Comparison of ENCODE assay signal across 9 mouse cellular contexts in the genomic region with DNA sequence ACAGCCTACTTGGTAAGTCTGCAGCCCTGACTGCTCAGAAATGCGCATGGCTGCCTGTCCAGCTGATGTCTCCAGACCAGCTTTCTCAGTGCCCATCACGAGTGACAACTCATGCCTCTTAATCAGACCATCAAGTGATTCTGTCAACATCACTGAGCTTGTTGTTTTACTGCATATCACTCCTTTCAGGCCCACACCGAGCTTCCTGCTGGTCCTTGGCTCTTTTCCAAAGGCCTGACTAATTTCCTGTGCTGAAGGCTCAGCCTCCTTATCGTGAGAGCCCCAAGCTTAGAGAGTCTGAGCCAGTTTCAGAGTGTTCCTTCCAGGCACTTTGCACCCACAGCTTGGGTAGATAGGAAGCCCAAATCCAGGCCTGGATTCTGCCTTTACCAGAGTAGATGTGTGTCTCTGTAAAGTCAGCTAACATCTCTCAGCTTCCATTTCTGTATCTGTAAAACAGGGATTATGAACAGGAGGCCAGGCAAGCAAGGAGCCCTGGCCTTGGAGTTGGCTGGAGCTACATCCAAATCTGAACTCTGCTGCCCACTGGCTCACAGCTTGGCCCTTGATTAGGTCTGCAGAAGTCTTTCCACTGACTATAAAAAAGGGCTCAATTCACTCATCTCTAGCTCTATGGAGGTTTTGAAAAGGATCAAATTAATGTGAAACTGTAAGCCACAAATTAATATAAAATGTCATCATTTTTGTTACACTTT. TPM values are rescaled to one million over a fixed set of nuclear protein-coding genes. Genes with fewer than 3 reads are reported as not detected.
DNase-seq lines count a peak whose midpoint lies in the region; TF ChIP-seq lines count a peak whose summit lies in the region.
"Had no signal": no experiment of that assay in that cellular context is flagged by ENCODE, and none has a peak within 500 bp of the region (broad histone marks: within the 10 kb centered on the region; RNA-seq: fewer than 3 reads in every experiment).

No protein-coding gene starts in this region.

- TF ChIP-seq CTCF in lung, adult 2 months (IDR thresholded peaks at IDR 0.05; ENCODE audit: insufficient read depth, low read length): no peak

- whole genome bisulfite sequencing in lung, adult 2 months: 14% methylated on average over 4 of the region's 4 CpGs

- peaks cover 3% of the 10 kb centered on the region; the same call in 1 of the 2 replicates for H3K4me1 ChIP-seq in lung, adult 2 months (ENCODE audit: control insufficient read depth, insufficient read depth, low read length)

- no peak for TF ChIP-seq POLR2A in lung, adult 2 months (IDR thresholded peaks at IDR 0.05; ENCODE audit: borderline replicate concordance, extremely low read depth, low read depth, low read length)

- peak; percentile 77 for DNase-seq in layer of hippocampus, adult 9-11 months
- no peak for DNase-seq in layer of hippocampus, adult 8-10 months (ENCODE audit: low spot score in 2 of 2)
- peak; percentile 87 for DNase-seq in NIH3T3 (ENCODE audit: low read depth)
- peak; percentile 47 to 65 for DNase-seq in cerebellum, postnatal 25 days
- DNase-seq in heart, postnatal 4 days: peak; percentile 63
- peak; percentile 34 for DNase-seq in lung, adult 2 months
- peak; percentile 46 to 58 for DNase-seq in urinary bladder, postnatal 36 days (ENCODE audit: low spot score in 2 of 2)
- DNase-seq in thymus, adult 18-20 months: no peak

- H3K4me3 ChIP-seq in lung, adult 2 months (replicated peaks; ENCODE audit: extremely low read depth, low read depth, low read length): no peak overlapping the region
- H3K4me3 ChIP-seq: neural tube, embryonic 13.5 days had no signal

RNA-seq across cellular contexts. Expression of gene Lyst, which starts 51.5 kb away (rescaled TPM):
- 100 to 1,000 TPM in 1 of 4 experiments, 10 to 100 TPM in 3; 81.9 to 115 (median 89.3) TPM for total RNA-seq in layer of hippocampus, adult 8-10 months (2022)
- total RNA-seq in heart, postnatal 4 days (2021): 10 to 100 TPM; 13.1 to 14.5 TPM
- polyA plus RNA-seq in lung, adult 2 months (2012; rRNA removed): 4.7 and 7.2 TPM in 2 replicates

Comparison
In these comparisons a context has a peak if more than half of its experiments do, and no peak if none do; other contexts are left out.
1. DNase-seq: peak in layer of hippocampus, adult 9-11 months (single experiment), NIH3T3 (single experiment), cerebellum, postnatal 25 days (2 of 2), heart, postnatal 4 days (single experiment), lung, adult 2 months (single experiment) and urinary bladder, postnatal 36 days (2 of 2); none in layer of hippocampus, adult 8-10 months (0 of 2) and thymus, adult 18-20 months (0 of 2).
2. RNA of gene Lyst, which starts 51.5 kb away (total RNA-seq): 81.9 to 115 TPM in layer of hippocampus, adult 8-10 months; 13.1 to 14.5 TPM in heart, postnatal 4 days; every median in the first group is over 4 times any median in the second.